Mouse (Mus musculus) MEL (cell line): ENCODE measurements at regions not wholly inside any gene's neighbourhood (a gene's known extent, or its start where the extent isn't known, plus 50 kb on each side); places are given as distances from the start of the nearest gene placed in this dataset.

Experiments
- DNase-seq: peaks from one replicate; pipeline ENCODE4 v3.0.0; 2011; ENCODE audit warnings: low read depth, low spot score
- H3K27ac ChIP-seq: 2 replicates; pipeline ENCODE4 v1.5.1; 2012; ENCODE audit warnings: low read depth, mild to moderate bottlenecking, control low read depth, low read length, moderate library complexity; ENCODE audit not compliant: control insufficient read depth
- H3K27me3 ChIP-seq, 2 experiments: fragments of 150-350 bp in 1 of 2; sonication (generic) in 1 of 2; 2 replicates each; pipeline ENCODE4 v1.6.1; 2012; ENCODE audit warnings: low read length in 2 of 2, mild to moderate bottlenecking in 2 of 2, improper control_type of control experiment in 1 of 2, moderate library complexity in 1 of 2; ENCODE audit not compliant: insufficient read depth in 2 of 2, control insufficient read depth in 1 of 2
- H3K36me3 ChIP-seq, 2 experiments: 2 replicates each; pipeline ENCODE4 v1.6.1; 2012 to 2014; ENCODE audit warnings: low read length in 2 of 2, improper control_type of control experiment in 1 of 2, inconsistent platforms in 1 of 2, mild to moderate bottlenecking in 1 of 2; ENCODE audit not compliant: insufficient read depth in 2 of 2, control insufficient read depth in 1 of 2
- H3K4me1 ChIP-seq, 2 experiments: fragments of 150-350 bp in 1 of 2; sonication (generic) in 1 of 2; 2 replicates each; pipeline ENCODE4 v1.6.1; 2012; ENCODE audit warnings: low read length in 2 of 2, improper control_type of control experiment in 1 of 2, mild to moderate bottlenecking in 1 of 2; ENCODE audit not compliant: insufficient read depth in 2 of 2, control insufficient read depth in 1 of 2
- H3K4me3 ChIP-seq, 2 experiments: fragments of 150-350 bp in 1 of 2; sonication (generic) in 1 of 2; 2 replicates each; pipeline ENCODE4 v1.5.1; 2012; ENCODE audit warnings: low read depth in 2 of 2, low read length in 2 of 2, mild to moderate bottlenecking in 2 of 2, moderate library complexity in 2 of 2, control low read depth in 1 of 2, improper control_type of control experiment in 1 of 2; ENCODE audit not compliant: control insufficient read depth in 1 of 2, insufficient read depth in 1 of 2
- H3K79me2 ChIP-seq: 2 replicates; pipeline ENCODE4 v1.6.1; 2012; ENCODE audit warnings: mild to moderate bottlenecking, low read length, moderate library complexity; ENCODE audit not compliant: control insufficient read depth, poor library complexity, insufficient read depth
- H3K9ac ChIP-seq: 2 replicates; pipeline ENCODE4 v1.6.1; 2012; ENCODE audit warnings: low read depth, mild to moderate bottlenecking, control low read depth, low read length, moderate library complexity; ENCODE audit not compliant: control insufficient read depth, poor library complexity, severe bottlenecking
- H3K9me3 ChIP-seq: fragments of 150-350 bp; sonication (generic); replicated peaks from 2 replicates; pipeline ENCODE4 v1.6.1; 2012; ENCODE audit warnings: mild to moderate bottlenecking, low read length, improper control_type of control experiment, moderate library complexity; ENCODE audit not compliant: insufficient read depth
- CHD1 ChIP-seq: IDR thresholded peaks from 2 replicates; pipeline ENCODE4 v1.6.1; 2012; ENCODE audit warnings: low read depth, mild to moderate bottlenecking, inconsistent platforms, low read length, improper control_type of control experiment
- CHD2 ChIP-seq: IDR thresholded peaks from 2 replicates; pipeline ENCODE4 v1.6.1; 2011; ENCODE audit warnings: low read length, improper control_type of control experiment
- CTCF ChIP-seq, 3 experiments: IDR thresholded peaks in 2 of 3; conservative IDR thresholded peaks in 1 of 3; 2 replicates each; pipeline ENCODE4 v1.5.1; 2011 to 2012; ENCODE audit warnings: low read length in 3 of 3, low read depth in 2 of 3, mild to moderate bottlenecking in 2 of 3, improper control_type of control experiment in 1 of 3, inconsistent platforms in 1 of 3, mixed read lengths in 1 of 3, moderate library complexity in 1 of 3; ENCODE audit not compliant: control insufficient read depth in 1 of 3, insufficient read depth in 1 of 3, poor library complexity in 1 of 3, severe bottlenecking in 1 of 3
- EP300 ChIP-seq, 2 experiments: IDR thresholded peaks; 2 replicates each; pipeline ENCODE4 v1.6.1; 2011; ENCODE audit warnings: improper control_type of control experiment in 2 of 2, low read length in 2 of 2, low read depth in 1 of 2, mild to moderate bottlenecking in 1 of 2
- GATA1 ChIP-seq: IDR thresholded peaks from 2 replicates; pipeline ENCODE4 v1.6.1; 2011; ENCODE audit warnings: low read depth, low read length, improper control_type of control experiment
- MAFK ChIP-seq: IDR thresholded peaks from 2 replicates; pipeline ENCODE4 v1.6.1; 2011; ENCODE audit warnings: low read depth, mild to moderate bottlenecking, low read length, improper control_type of control experiment, borderline replicate concordance
- MYB ChIP-seq: IDR thresholded peaks from 2 replicates; pipeline ENCODE4 v1.6.1; 2011; ENCODE audit warnings: mild to moderate bottlenecking, low read depth, low read length, improper control_type of control experiment
- POLR2AphosphoS2 ChIP-seq: IDR thresholded peaks from 2 replicates; pipeline ENCODE4 v1.6.1; 2011; ENCODE audit warnings: low read length, improper control_type of control experiment
- TBP ChIP-seq: IDR thresholded peaks from 2 replicates; pipeline ENCODE4 v1.8.0; 2011; ENCODE audit warnings: low read depth, low read length, improper control_type of control experiment
- UBTF ChIP-seq: IDR thresholded peaks from 2 replicates; pipeline ENCODE4 v1.6.1; 2012; ENCODE audit warnings: low read depth, mild to moderate bottlenecking, inconsistent platforms, low read length, improper control_type of control experiment, moderate library complexity, borderline replicate concordance; ENCODE audit not compliant: insufficient read depth
- USF1 ChIP-seq: IDR thresholded peaks from 2 replicates; pipeline ENCODE4 v1.6.1; 2014; ENCODE audit warnings: low read depth, mild to moderate bottlenecking, inconsistent platforms, low read length, improper control_type of control experiment, moderate library complexity
- ZC3H11A ChIP-seq: IDR thresholded peaks from 2 replicates; pipeline ENCODE4 v1.6.1; 2012; ENCODE audit warnings: low read depth, mild to moderate bottlenecking, inconsistent platforms, low read length, improper control_type of control experiment
- ZMIZ1 ChIP-seq: IDR thresholded peaks from 2 replicates; pipeline ENCODE4 v1.6.1; 2012; ENCODE audit warnings: low read depth, mild to moderate bottlenecking, inconsistent platforms, low read length, improper control_type of control experiment, moderate library complexity

GRCm38 (mm10) chr14:102594850-102595249 is 387.6 kb downstream of the Kctd12 start:
- no peak overlapping the region for H3K27ac ChIP-seq
- no peaks in the 10 kb centered on the region for H3K79me2 ChIP-seq
- H3K9ac ChIP-seq = no peak overlapping the region
- DNase-seq = no peak
- H3K36me3 ChIP-seq = no peaks in the 10 kb centered on the region
- H3K9me3 ChIP-seq = no peaks in the 10 kb centered on the region
- H3K4me1 ChIP-seq = no peaks in the 10 kb centered on the region
- no peak overlapping the region for H3K4me3 ChIP-seq
- TF ChIP-seq EP300 (IDR thresholded peaks at IDR 0.05; ENCODE audit: low read depth in 1 of 2, low read length in 2 of 2) = no peak
- TF ChIP-seq CHD1 = no peak
- TF ChIP-seq CTCF (IDR thresholded peaks at IDR 0.05 in 2 of 3, conservative IDR thresholded peaks at IDR 0.05 in 1 of 3; ENCODE audit: control insufficient read depth in 1 of 3, insufficient read depth in 1 of 3, low read depth in 2 of 3, low read length in 3 of 3, poor library complexity in 1 of 3, severe bottlenecking in 1 of 3) = no peak
- TF ChIP-seq MAFK = no peak
- no peaks in the 10 kb centered on the region for H3K27me3 ChIP-seq

- no peaks in the 10 kb centered on the region for H3K36me3 ChIP-seq
- TF ChIP-seq ZMIZ1 = no peak
- no peak for TF ChIP-seq UBTF
- TF ChIP-seq USF1 = no peak
- no peaks in the 10 kb centered on the region for H3K79me2 ChIP-seq
- no peak overlapping the region for H3K9ac ChIP-seq
- no peak for DNase-seq
- H3K27ac ChIP-seq = no peak overlapping the region
- no peaks in the 10 kb centered on the region for H3K9me3 ChIP-seq
- H3K27me3 ChIP-seq = no peaks in the 10 kb centered on the region
- no peaks in the 10 kb centered on the region for H3K4me1 ChIP-seq
- no peak overlapping the region for H3K4me3 ChIP-seq
Observed at GRCm38 (mm10) chr14:102553781-102554180, 428.7 kb downstream of the Kctd12 start.

GRCm38 (mm10) chr14:102552598-102552997 is 429.8 kb downstream of the Kctd12 start:
- no peaks in the 10 kb centered on the region for H3K9me3 ChIP-seq

More at GRCm38 (mm10) chr14:102552598-102552997, 429.8 kb downstream of the Kctd12 start:
- Histone ChIP-seq H3K4me1 (no peaks in the 10 kb centered on the region), H3K27ac (no peak overlapping the region), H3K9ac (no peak overlapping the region), H3K27me3 (no peaks in the 10 kb centered on the region), H3K79me2 (no peaks in the 10 kb centered on the region), H3K36me3 (no peaks in the 10 kb centered on the region), H3K4me3 (no peak overlapping the region)
- TF ChIP-seq TBP = no peak
- no peak for TF ChIP-seq UBTF
- no peak for TF ChIP-seq CHD2
- no peak for TF ChIP-seq ZC3H11A
- no peak for TF ChIP-seq GATA1
- no peak for TF ChIP-seq POLR2AphosphoS2
- no peak for TF ChIP-seq MYB
- no peak for DNase-seq
